Mouse (Mus musculus): ENCODE measurements around the gene Riok1. TPM values are rescaled to one million over a fixed set of nuclear protein-coding genes. Genes with fewer than 3 reads are reported as not detected.

Gene Riok1
- total and polyA plus RNA-seq, 3 experiments, result 30.8 to 77.7 (median 66.3) TPM

- H3K36me3 ChIP-seq (replicated peaks), result no peaks in the 10 kb centered on the region
- ATAC-seq (ENCODE audit: extremely low read depth, insufficient number of reproducible peaks, low FRiP score, poor library complexity, severe bottlenecking) (peak; percentile 93), DNase-seq (ENCODE audit: low spot score) (peak; percentile 71)
- H3K4me3 ChIP-seq (ENCODE audit: low read depth, low read length), result peak overlapping the region; percentile 62; the same call in 1 of the 2 replicates
- peak; percentile 95 for TF ChIP-seq TAL1 (conservative IDR thresholded peaks at IDR 0.05; ENCODE audit: low read depth, low read length)
- TF ChIP-seq POLR2AphosphoS5 (IDR thresholded peaks at IDR 0.05; ENCODE audit: insufficient replicate concordance, low read depth, low read length), result no peak
- H3K4me1 ChIP-seq (ENCODE audit: insufficient read depth, low read depth, low read length), result peaks cover 78% of the 10 kb centered on the region
- no peaks in the 10 kb centered on the region for H3K9me3 ChIP-seq (replicated peaks)
- no peaks in the 10 kb centered on the region for H3K27me3 ChIP-seq (ENCODE audit: insufficient read depth, low read length)
Measured at GRCm38 (mm10) chr13:38073374-38074307, 36.8 kb downstream of the Riok1 start.

GRCm38 (mm10) chr13:38074404-38074803 is 37.6 kb downstream of the Riok1 start:
- H3K27me3 ChIP-seq (ENCODE audit: insufficient read depth, low read length), result no peaks in the 10 kb centered on the region
- no peaks in the 10 kb centered on the region for H3K9me3 ChIP-seq (replicated peaks)
- peak overlapping the region; percentile 62; the same call in 1 of the 2 replicates for H3K4me3 ChIP-seq (ENCODE audit: low read depth, low read length)
- DNase-seq (ENCODE audit: low spot score), result no peak
- no peaks in the 10 kb centered on the region for H3K36me3 ChIP-seq (replicated peaks)
- H3K4me1 ChIP-seq (ENCODE audit: insufficient read depth, low read depth, low read length), result peaks cover 86% of the 10 kb centered on the region
- TF ChIP-seq TAL1 (conservative IDR thresholded peaks at IDR 0.05; ENCODE audit: low read depth, low read length) (no peak), POLR2AphosphoS5 (IDR thresholded peaks at IDR 0.05; ENCODE audit: insufficient replicate concordance, low read depth, low read length) (no peak), GATA2 (IDR thresholded peaks at IDR 0.05; ENCODE audit: borderline replicate concordance, low read depth, low read length) (no peak), GATA1 (IDR thresholded peaks at IDR 0.05; ENCODE audit: borderline replicate concordance, low read length) (no peak), CTCF (IDR thresholded peaks at IDR 0.05; ENCODE audit: low read depth, low read length) (no peak)
- no peak; the same call in none of the 2 replicates for ATAC-seq (ENCODE audit: extremely low read depth, insufficient number of reproducible peaks, low FRiP score, poor library complexity, severe bottlenecking)

- DNase-seq (ENCODE audit: low spot score) (no peak), ATAC-seq (ENCODE audit: extremely low read depth, insufficient number of reproducible peaks, low FRiP score, poor library complexity, severe bottlenecking) (no peak)
- H3K4me3 ChIP-seq (ENCODE audit: low read depth, low read length), result peak overlapping the region; percentile 30; the same call in 1 of the 2 replicates
- H3K9me3 ChIP-seq (replicated peaks), result no peaks in the 10 kb centered on the region
- H3K4me1 ChIP-seq (ENCODE audit: insufficient read depth, low read depth, low read length), result peaks cover 89% of the 10 kb centered on the region
- no peaks in the 10 kb centered on the region for H3K36me3 ChIP-seq (replicated peaks)
- H3K27me3 ChIP-seq (ENCODE audit: insufficient read depth, low read length), result no peaks in the 10 kb centered on the region
- TF ChIP-seq CTCF (IDR thresholded peaks at IDR 0.05; ENCODE audit: low read depth, low read length), result no peak
Measured at GRCm38 (mm10) chr13:38077113-38077512, 40.3 kb downstream of the Riok1 start.

- Histone ChIP-seq H3K27me3 (ENCODE audit: insufficient read depth, low read length) (no peaks in the 10 kb centered on the region), H3K4me1 (ENCODE audit: insufficient read depth, low read depth, low read length) (peaks cover 86% of the 10 kb centered on the region), H3K4me3 (ENCODE audit: low read depth, low read length) (no peak overlapping the region; the same call in 1 of the 2 replicates), H3K9me3 (replicated peaks) (no peaks in the 10 kb centered on the region), H3K36me3 (replicated peaks) (no peaks in the 10 kb centered on the region)
- DNase-seq (ENCODE audit: low spot score), result no peak
- no peak for TF ChIP-seq GATA1 (IDR thresholded peaks at IDR 0.05; ENCODE audit: borderline replicate concordance, low read length)
- TF ChIP-seq CTCF (IDR thresholded peaks at IDR 0.05; ENCODE audit: low read depth, low read length), result no peak
- no peak for TF ChIP-seq GATA2 (IDR thresholded peaks at IDR 0.05; ENCODE audit: borderline replicate concordance, low read depth, low read length)
- TF ChIP-seq TAL1 (conservative IDR thresholded peaks at IDR 0.05; ENCODE audit: low read depth, low read length), result no peak
- TF ChIP-seq POLR2AphosphoS5 (IDR thresholded peaks at IDR 0.05; ENCODE audit: insufficient replicate concordance, low read depth, low read length), result no peak
- no peak for ATAC-seq (ENCODE audit: extremely low read depth, insufficient number of reproducible peaks, low FRiP score, poor library complexity, severe bottlenecking)
Measured at GRCm38 (mm10) chr13:38078836-38079235, 42.0 kb downstream of the Riok1 start.

GRCm38 (mm10) chr13:38079366-38079765 is 42.6 kb downstream of the Riok1 start:
- no peaks in the 10 kb centered on the region for H3K9me3 ChIP-seq (replicated peaks)
- no peaks in the 10 kb centered on the region for H3K36me3 ChIP-seq (replicated peaks)
- H3K4me1 ChIP-seq (ENCODE audit: insufficient read depth, low read depth, low read length), result peaks cover 81% of the 10 kb centered on the region
- H3K4me3 ChIP-seq (ENCODE audit: low read depth, low read length), result no peak overlapping the region; the same call in 1 of the 2 replicates
- no peak for DNase-seq (ENCODE audit: low spot score)
- H3K27me3 ChIP-seq (ENCODE audit: insufficient read depth, low read length), result no peaks in the 10 kb centered on the region
- no peak for ATAC-seq (ENCODE audit: extremely low read depth, insufficient number of reproducible peaks, low FRiP score, poor library complexity, severe bottlenecking)
- no peak for TF ChIP-seq GATA2 (IDR thresholded peaks at IDR 0.05; ENCODE audit: borderline replicate concordance, low read depth, low read length)
- TF ChIP-seq CTCF (IDR thresholded peaks at IDR 0.05; ENCODE audit: low read depth, low read length), result no peak
- TF ChIP-seq POLR2AphosphoS5 (IDR thresholded peaks at IDR 0.05; ENCODE audit: insufficient replicate concordance, low read depth, low read length), result no peak
- TF ChIP-seq TAL1 (conservative IDR thresholded peaks at IDR 0.05; ENCODE audit: low read depth, low read length), result no peak
- no peak for TF ChIP-seq GATA1 (IDR thresholded peaks at IDR 0.05; ENCODE audit: borderline replicate concordance, low read length)

- H3K27me3 ChIP-seq (ENCODE audit: insufficient read depth, low read length), result no peaks in the 10 kb centered on the region
- peak overlapping the region; percentile 20; the same call in 1 of the 2 replicates for H3K4me3 ChIP-seq (ENCODE audit: low read depth, low read length)
- H3K36me3 ChIP-seq (replicated peaks), result no peaks in the 10 kb centered on the region
- no peaks in the 10 kb centered on the region for H3K9me3 ChIP-seq (replicated peaks)
- ATAC-seq (ENCODE audit: extremely low read depth, insufficient number of reproducible peaks, low FRiP score, poor library complexity, severe bottlenecking) (peak; percentile 8; the same call in 1 of the 2 replicates), DNase-seq (ENCODE audit: low spot score) (peak; percentile 68)
- TF ChIP-seq POLR2AphosphoS5 (IDR thresholded peaks at IDR 0.05; ENCODE audit: insufficient replicate concordance, low read depth, low read length), result no peak
- no peak for TF ChIP-seq TAL1 (conservative IDR thresholded peaks at IDR 0.05; ENCODE audit: low read depth, low read length)
- no peak for TF ChIP-seq GATA2 (IDR thresholded peaks at IDR 0.05; ENCODE audit: borderline replicate concordance, low read depth, low read length)
- TF ChIP-seq CTCF (IDR thresholded peaks at IDR 0.05; ENCODE audit: low read depth, low read length), result no peak
- no peak for TF ChIP-seq GATA1 (IDR thresholded peaks at IDR 0.05; ENCODE audit: borderline replicate concordance, low read length)
- peaks cover 74% of the 10 kb centered on the region for H3K4me1 ChIP-seq (ENCODE audit: insufficient read depth, low read depth, low read length)
Measured at GRCm38 (mm10) chr13:38080014-38080413, 43.2 kb downstream of the Riok1 start.
